Mouse (Mus musculus): ENCODE measurements around the gene Fgfr2.

- TF ChIP-seq POLR2A (IDR thresholded peaks at IDR 0.05; ENCODE audit: borderline replicate concordance, extremely low read depth, insufficient read depth, insufficient read length, poor library complexity, severe bottlenecking) (no peak), CTCF (IDR thresholded peaks at IDR 0.05; ENCODE audit: borderline replicate concordance, extremely low read depth, insufficient read depth, insufficient read length) (no peak)
These were observed 457.3 kb downstream of the Fgfr2 start for GRCm38 (mm10) chr7:132665664-132666382.

All from brain, embryonic 14.5 days (tissue).